Mouse (Mus musculus): ENCODE measurements around the gene Olfr740. TPM values are rescaled to one million over a fixed set of nuclear protein-coding genes. Genes with fewer than 3 reads are reported as not detected.

The Olfr740 gene
- not detected in 2 replicates for polyA plus RNA-seq (2012; ENCODE audit: insufficient read depth, insufficient read length, missing spikeins)

DNA sequence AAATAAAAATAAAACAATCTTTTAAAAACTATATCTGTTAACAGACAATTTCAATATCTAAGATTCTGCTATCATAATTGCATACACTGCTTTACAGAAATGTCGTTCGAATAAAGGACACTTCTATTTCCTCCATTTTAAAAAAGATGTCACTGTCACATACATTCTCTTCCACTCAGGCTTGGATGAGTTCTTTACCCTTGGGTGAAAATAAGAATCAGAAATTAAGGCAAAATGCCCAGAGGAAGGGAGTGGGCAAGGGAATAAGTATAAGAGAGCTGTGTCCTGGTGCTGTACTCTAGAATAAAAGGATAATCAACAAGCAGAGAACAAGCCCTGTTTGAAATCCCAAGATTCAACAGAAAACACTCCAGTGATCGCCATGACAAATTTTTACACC, at the start of gene Olfr740:
Gene Olfr740 (plus strand): TSS at position 301 of the 400 bp plus-strand sequence.
- Histone ChIP-seq H3K4me1 (ENCODE audit: control insufficient read depth, insufficient read depth, low read length) (no peaks in the 10 kb centered on the region), H3K4me3 (ENCODE audit: insufficient read depth, low read length) (no peak within 1 kb of the TSS), H3K27ac (ENCODE audit: insufficient read depth, low read depth, low read length) (no peak within 1 kb of the TSS)
- TF ChIP-seq POLR2A (IDR thresholded peaks at IDR 0.05; ENCODE audit: borderline replicate concordance, low read depth, low read length) (no peak), CTCF (IDR thresholded peaks at IDR 0.05; ENCODE audit: low read depth, low read length) (no peak)

DNA sequence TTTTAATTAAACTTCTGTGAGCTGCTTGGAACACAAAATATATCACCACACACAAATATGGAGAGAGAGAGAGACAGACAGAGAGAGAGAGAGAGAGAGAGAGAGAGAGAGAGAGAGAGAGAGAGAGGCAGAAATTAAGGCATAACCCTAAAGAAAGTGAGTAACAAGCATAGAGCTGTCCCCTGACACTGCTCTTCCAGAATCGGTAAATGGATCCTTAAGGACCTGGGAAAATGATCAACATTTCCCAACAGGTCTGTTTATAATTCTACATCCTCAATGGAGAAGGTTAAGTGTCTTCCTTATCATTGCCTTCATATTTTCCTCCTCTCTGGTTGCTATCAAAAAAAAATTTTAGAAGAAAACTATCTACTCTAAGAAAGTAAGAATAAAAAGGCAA, 38.1 kb upstream of the Olfr740 start, which contains the start of gene Olfr738:
Gene Olfr738 (plus strand): TSS at position 301 of the 400 bp plus-strand sequence.
- Histone ChIP-seq H3K4me3 (ENCODE audit: insufficient read depth, low read length) (no peak within 1 kb of the TSS), H3K27ac (ENCODE audit: insufficient read depth, low read depth, low read length) (no peak within 1 kb of the TSS), H3K4me1 (ENCODE audit: control insufficient read depth, insufficient read depth, low read length) (no peaks in the 10 kb centered on the region)
- no peak for TF ChIP-seq POLR2A (IDR thresholded peaks at IDR 0.05; ENCODE audit: borderline replicate concordance, low read depth, low read length)
- TF ChIP-seq CTCF (IDR thresholded peaks at IDR 0.05; ENCODE audit: low read depth, low read length), result no peak

DNA sequence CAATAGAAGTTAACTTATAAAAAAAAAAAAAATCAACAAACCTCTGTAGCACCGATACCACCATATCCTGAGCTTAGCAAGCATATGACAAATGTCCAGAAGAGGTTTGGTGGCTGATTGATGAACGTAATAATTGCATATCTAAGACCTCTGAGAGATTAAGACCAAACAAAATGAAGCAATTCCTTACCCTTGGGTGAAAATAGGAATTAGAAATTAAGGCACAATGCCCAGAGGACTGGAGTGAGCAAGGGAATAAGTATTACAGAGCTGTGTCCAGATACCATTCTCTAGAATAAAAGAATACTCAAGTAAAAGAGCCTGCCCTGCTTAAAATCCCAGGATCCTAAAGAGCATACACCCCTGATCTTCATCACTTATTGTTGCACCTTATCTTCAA, 27.0 kb upstream of the Olfr740 start, which contains the start of gene Olfr739:
Gene Olfr739 (plus strand): TSS at position 301 of the 400 bp plus-strand sequence.
- no peak for TF ChIP-seq POLR2A (IDR thresholded peaks at IDR 0.05; ENCODE audit: borderline replicate concordance, low read depth, low read length)
- TF ChIP-seq CTCF (IDR thresholded peaks at IDR 0.05; ENCODE audit: low read depth, low read length), result no peak
- no peak within 1 kb of the TSS for H3K27ac ChIP-seq (ENCODE audit: insufficient read depth, low read depth, low read length)
- no peaks in the 10 kb centered on the region for H3K4me1 ChIP-seq (ENCODE audit: control insufficient read depth, insufficient read depth, low read length)
- H3K4me3 ChIP-seq (ENCODE audit: insufficient read depth, low read length), result no peak within 1 kb of the TSS

DNA sequence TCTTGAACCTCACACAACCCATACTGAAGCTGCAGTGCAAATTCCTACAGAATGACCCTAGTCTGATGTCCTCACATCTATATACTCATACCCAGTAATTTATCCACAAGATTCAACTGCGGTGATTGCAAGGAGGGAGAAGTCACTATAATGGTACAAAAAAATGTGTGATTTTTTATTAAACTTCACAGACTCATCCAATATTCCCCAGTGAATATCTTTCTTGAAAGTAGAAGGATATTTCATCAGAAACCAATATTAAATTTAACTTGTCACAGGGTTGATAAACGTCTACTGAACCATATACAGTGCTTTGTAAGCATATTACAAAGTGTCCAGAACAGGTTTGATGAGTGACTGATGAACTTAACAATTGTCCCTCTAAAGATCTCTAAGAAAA, 27.1 kb downstream of the Olfr740 start, which contains the start of gene Olfr741:
Gene Olfr741 (plus strand): TSS at position 301 of the 400 bp plus-strand sequence.
- TF ChIP-seq POLR2A (IDR thresholded peaks at IDR 0.05; ENCODE audit: borderline replicate concordance, low read depth, low read length) (no peak), CTCF (IDR thresholded peaks at IDR 0.05; ENCODE audit: low read depth, low read length) (no peak)
- Histone ChIP-seq H3K4me1 (ENCODE audit: control insufficient read depth, insufficient read depth, low read length) (no peaks in the 10 kb centered on the region), H3K27ac (ENCODE audit: insufficient read depth, low read depth, low read length) (no peak within 1 kb of the TSS), H3K4me3 (ENCODE audit: insufficient read depth, low read length) (no peak within 1 kb of the TSS)

DNA sequence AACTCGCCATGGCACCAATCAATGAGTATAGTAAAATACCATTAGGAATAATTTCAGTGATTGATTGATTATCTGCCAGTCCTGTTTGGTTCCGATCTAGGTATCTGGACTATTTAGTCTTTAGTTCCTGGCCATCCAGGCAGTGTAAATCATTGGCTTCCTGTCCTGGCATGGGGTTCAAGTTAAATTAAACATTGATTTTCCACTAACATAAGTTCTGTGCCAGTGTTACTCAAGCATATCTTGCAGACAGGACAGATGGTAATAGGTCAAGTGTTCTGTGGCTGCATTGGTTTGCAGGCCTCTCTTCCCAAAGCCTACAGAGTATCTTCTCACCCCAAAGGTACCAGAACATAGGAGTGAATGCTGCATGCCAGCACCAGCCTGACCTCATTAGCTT, 33.1 kb downstream of the Olfr740 start:
- H3K27ac ChIP-seq (ENCODE audit: insufficient read depth, low read depth, low read length), result no peak overlapping the region
- TF ChIP-seq POLR2A (IDR thresholded peaks at IDR 0.05; ENCODE audit: borderline replicate concordance, low read depth, low read length) (no peak), CTCF (IDR thresholded peaks at IDR 0.05; ENCODE audit: low read depth, low read length) (no peak)
- H3K4me3 ChIP-seq (ENCODE audit: insufficient read depth, low read length), result no peak overlapping the region
- H3K4me1 ChIP-seq (ENCODE audit: control insufficient read depth, insufficient read depth, low read length), result no peaks in the 10 kb centered on the region

DNA sequence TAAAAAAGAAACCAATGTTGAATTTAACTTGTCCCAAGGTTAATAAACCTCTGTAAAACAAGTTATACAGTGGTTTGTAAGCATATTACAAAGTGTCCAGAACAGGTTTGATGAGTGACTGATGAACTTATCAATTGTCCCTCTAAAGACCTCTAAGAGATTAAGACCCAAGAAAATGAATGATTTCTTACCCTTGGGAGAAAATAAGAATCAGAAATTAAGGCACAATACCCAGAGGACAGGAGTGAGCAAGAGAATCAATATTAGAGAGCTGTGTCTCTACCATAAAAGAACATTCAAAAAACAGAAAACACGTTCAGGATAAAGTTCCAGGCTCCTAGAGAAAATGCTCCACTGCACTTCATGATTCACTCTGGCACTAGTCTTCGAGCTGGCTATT, 58.0 kb downstream of the Olfr740 start, which contains the start of gene Olfr742:
Gene Olfr742 (plus strand): TSS at position 301 of the 400 bp plus-strand sequence.
- Histone ChIP-seq H3K4me3 (ENCODE audit: insufficient read depth, low read length) (no peak within 1 kb of the TSS), H3K27ac (ENCODE audit: insufficient read depth, low read depth, low read length) (no peak within 1 kb of the TSS), H3K4me1 (ENCODE audit: control insufficient read depth, insufficient read depth, low read length) (no peaks in the 10 kb centered on the region)
- TF ChIP-seq CTCF (IDR thresholded peaks at IDR 0.05; ENCODE audit: low read depth, low read length), result no peak
- no peak for TF ChIP-seq POLR2A (IDR thresholded peaks at IDR 0.05; ENCODE audit: borderline replicate concordance, low read depth, low read length)

Other genes starting within 250 kb of the Olfr740 start
- not detected in 2 replicates for gene Olfr731, start 203.7 kb upstream of the Olfr740 start, polyA plus RNA-seq (2012; ENCODE audit: insufficient read depth, insufficient read length, missing spikeins)
- not detected in 2 replicates for gene Olfr732, start 161.3 kb upstream of the Olfr740 start, polyA plus RNA-seq (2012; ENCODE audit: insufficient read depth, insufficient read length, missing spikeins)
- gene Olfr733, start 144.0 kb upstream of the Olfr740 start, polyA plus RNA-seq (2012; ENCODE audit: insufficient read depth, insufficient read length, missing spikeins), result not detected in 2 replicates
- gene Olfr734, start 118.8 kb upstream of the Olfr740 start, polyA plus RNA-seq (2012; ENCODE audit: insufficient read depth, insufficient read length, missing spikeins), result not detected in 2 replicates
- not detected in 2 replicates for gene Olfr735, start 96.7 kb upstream of the Olfr740 start, polyA plus RNA-seq (2012; ENCODE audit: insufficient read depth, insufficient read length, missing spikeins)
- 0.27 TPM in 1 of 2 replicates, not detected in the other for gene Tlr11, start 87.6 kb upstream of the Olfr740 start, polyA plus RNA-seq (2012; ENCODE audit: insufficient read depth, insufficient read length, missing spikeins)
- not detected in 2 replicates for gene Olfr736, start 64.4 kb upstream of the Olfr740 start, polyA plus RNA-seq (2012; ENCODE audit: insufficient read depth, insufficient read length, missing spikeins)
- not detected in 2 replicates for gene Olfr738, start 38.0 kb upstream of the Olfr740 start, polyA plus RNA-seq (2012; ENCODE audit: insufficient read depth, insufficient read length, missing spikeins)
- gene Olfr739, start 26.9 kb upstream of the Olfr740 start, polyA plus RNA-seq (2012; ENCODE audit: insufficient read depth, insufficient read length, missing spikeins), result not detected in 2 replicates
- gene Olfr741, start 27.2 kb downstream of the Olfr740 start, polyA plus RNA-seq (2012; ENCODE audit: insufficient read depth, insufficient read length, missing spikeins), result not detected in 2 replicates
- not detected in 2 replicates for gene Olfr742, start 58.1 kb downstream of the Olfr740 start, polyA plus RNA-seq (2012; ENCODE audit: insufficient read depth, insufficient read length, missing spikeins)
- not detected in 2 replicates for gene Olfr743, start 76.3 kb downstream of the Olfr740 start, polyA plus RNA-seq (2012; ENCODE audit: insufficient read depth, insufficient read length, missing spikeins)
- gene Olfr744, start 169.3 kb downstream of the Olfr740 start, polyA plus RNA-seq (2012; ENCODE audit: insufficient read depth, insufficient read length, missing spikeins), result not detected in 2 replicates
- not detected in 2 replicates for gene Olfr745, start 193.8 kb downstream of the Olfr740 start, polyA plus RNA-seq (2012; ENCODE audit: insufficient read depth, insufficient read length, missing spikeins)
- not detected in 2 replicates for gene Olfr746, start 201.5 kb downstream of the Olfr740 start, polyA plus RNA-seq (2012; ENCODE audit: insufficient read depth, insufficient read length, missing spikeins)
- not detected in 2 replicates for gene Olfr747, start 247.7 kb downstream of the Olfr740 start, polyA plus RNA-seq (2012; ENCODE audit: insufficient read depth, insufficient read length, missing spikeins)

All from bone marrow macrophage, adult 2 months (primary cell).